Comparison of ENCODE assay signal across 8 mouse cellular contexts in genomic region chr19:43675525-43676400, GRCm38 (mm10). TPM values are rescaled to one million over a fixed set of nuclear protein-coding genes. Genes with fewer than 3 reads are reported as not detected.
A peak's percentile ranks its signal among the peaks of the same experiment; 100 is the strongest.
DNase-seq lines count a peak whose midpoint lies in the region; ATAC-seq and TF ChIP-seq lines count a peak whose summit lies in the region.

No protein-coding gene starts in this region.

- H3K4me2 ChIP-seq in forebrain, embryonic 16.5 days (ENCODE audit: low read length), result peak overlapping the region; percentile 83
- peak overlapping the region; percentile 91 for H3K4me2 ChIP-seq in stomach, postnatal 0 days (replicated peaks; ENCODE audit: low read depth)

- TF ChIP-seq CTCF in stomach, postnatal 0 days (IDR thresholded peaks at IDR 0.05; ENCODE audit: low read depth), result no peak

- H3K27ac ChIP-seq in forebrain, embryonic 16.5 days (ENCODE audit: low read length), result peak overlapping the region; percentile 97
- peak overlapping the region; percentile 99 for H3K27ac ChIP-seq in stomach, postnatal 0 days (replicated peaks)

- no peak for TF ChIP-seq EP300 in stomach, postnatal 0 days (optimal IDR thresholded peaks at IDR 0.05)

- WGBS in forebrain, embryonic 16.5 days, result under 1% methylated on average over 43 of the region's 43 CpGs
- WGBS in stomach, postnatal 0 days, result 1% methylated on average over 43 of the region's 43 CpGs

- H3K9me3 ChIP-seq in forebrain, embryonic 16.5 days (ENCODE audit: control insufficient read depth, low read length), result no peaks in the 10 kb centered on the region
- H3K9me3 ChIP-seq in stomach, postnatal 0 days (ENCODE audit: control insufficient read depth, low read length), result no peaks in the 10 kb centered on the region

- H3K27me3 ChIP-seq in forebrain, embryonic 16.5 days (replicated peaks; ENCODE audit: control insufficient read depth, insufficient read depth, low read length), result no peaks in the 10 kb centered on the region
- no peaks in the 10 kb centered on the region for H3K27me3 ChIP-seq in stomach, postnatal 0 days (ENCODE audit: control insufficient read depth, insufficient read depth, low read length)

- peak; percentile 63 to 87 for DNase-seq in adrenal gland, adult (ENCODE audit: inconsistent age in 2 of 2, low spot score in 1 of 2)
- DNase-seq in adrenal gland, adult 18-20 months (ENCODE audit: low spot score in 2 of 2), result no peak
- peak; percentile 41 to 55 for DNase-seq in spleen, adult 18-20 months
- DNase-seq in spleen, adult 12 weeks (ENCODE audit: low spot score), result no peak
- DNase-seq in left cerebral cortex, postnatal 14 days (ENCODE audit: low spot score in 2 of 2), result peak; percentile 52 to 69
- DNase-seq in stomach, postnatal 0 days (ENCODE audit: low spot score), result no peak

- intact Hi-C loops in left cerebral cortex, postnatal 14 days (cut with DNase I), result no loop called here

- no peak; the same call in 1 of the 2 replicates for ATAC-seq in forebrain, embryonic 16.5 days
- ATAC-seq in megakaryocyte-erythroid progenitor cell, adult 5-6 weeks (replicated peaks; ENCODE audit: low FRiP score, low TSS enrichment, poor library complexity, severe bottlenecking), result peak; percentile 21
- ATAC-seq in stomach, postnatal 0 days (ENCODE audit: low FRiP score, low TSS enrichment), result no peak

- H3K9ac ChIP-seq in forebrain, embryonic 16.5 days (replicated peaks; ENCODE audit: low read depth, low read length), result peak overlapping the region; percentile 70
- peak overlapping the region; percentile 72 for H3K9ac ChIP-seq in stomach, postnatal 0 days (ENCODE audit: low read length)

- no peaks in the 10 kb centered on the region for H3K36me3 ChIP-seq in forebrain, embryonic 16.5 days (ENCODE audit: control insufficient read depth, insufficient read depth)
- no peaks in the 10 kb centered on the region for H3K36me3 ChIP-seq in stomach, postnatal 0 days (ENCODE audit: control insufficient read depth, insufficient read depth, low read length)

- peak overlapping the region; percentile 83 for H3K4me3 ChIP-seq in forebrain, embryonic 16.5 days (replicated peaks; ENCODE audit: low read length)
- H3K4me3 ChIP-seq in stomach, postnatal 0 days (ENCODE audit: low read depth, low read length), result peak overlapping the region; percentile 91

- peaks cover 19% of the 10 kb centered on the region for H3K4me1 ChIP-seq in forebrain, embryonic 16.5 days (replicated peaks; ENCODE audit: control insufficient read depth, insufficient read depth, low read length)
- 0 out of 2 replicates have a peak, but pooled peaks cover 2% of the 10 kb centered on the region for H3K4me1 ChIP-seq in stomach, postnatal 0 days (replicated peaks; ENCODE audit: control insufficient read depth, insufficient read depth)

RNA-seq across cellular contexts. Expression of gene Slc25a28, which starts 1.1 kb away (rescaled TPM):
- 10 to 100 TPM; 57.5 to 78.5 TPM for total RNA-seq in adrenal gland, adult 18-20 months (2021)
- 15.6 and 16.4 TPM in 2 replicates for polyA plus RNA-seq in forebrain, embryonic 16.5 days (2015; fragmentation: Nextera tagmentation; extraction: Ambion mirVana)
- 10 to 100 TPM; 30.2 to 36.4 TPM for total RNA-seq in left cerebral cortex, postnatal 14 days (2021)
- 43.4 and 47.5 TPM in 2 replicates for total RNA-seq in megakaryocyte-erythroid progenitor cell, adult 5-6 weeks (2014; fragmentation: Nextera tagmentation)
- 23.8 and 35.2 TPM in 2 replicates for total RNA-seq in megakaryocyte-erythroid progenitor cell, adult 5-6 weeks (2017)
- polyA plus RNA-seq in stomach, postnatal 0 days (2015; fragmentation: Nextera tagmentation; extraction: Ambion mirVana), result 9.6 and 11.4 TPM in 2 replicates

RNA-seq across cellular contexts. Expression of gene Entpd7, which starts 13.7 kb away (rescaled TPM):
- total RNA-seq in adrenal gland, adult 18-20 months (2021), result 10 to 100 TPM; 13.0 to 20.6 TPM
- 8.9 and 9.6 TPM in 2 replicates for polyA plus RNA-seq in forebrain, embryonic 16.5 days (2015; fragmentation: Nextera tagmentation; extraction: Ambion mirVana)
- total RNA-seq in left cerebral cortex, postnatal 14 days (2021), result 10 to 100 TPM; 24.0 to 25.6 TPM
- 6.2 and 10.0 TPM in 2 replicates for total RNA-seq in megakaryocyte-erythroid progenitor cell, adult 5-6 weeks (2014; fragmentation: Nextera tagmentation)
- 1.4 and 2.3 TPM in 2 replicates for total RNA-seq in megakaryocyte-erythroid progenitor cell, adult 5-6 weeks (2017)
- polyA plus RNA-seq in stomach, postnatal 0 days (2015; fragmentation: Nextera tagmentation; extraction: Ambion mirVana), result 7.4 and 8.1 TPM in 2 replicates

Comparison
In these comparisons a context has a peak if more than half of its experiments do, and no peak if none do; other contexts are left out.
1. DNase-seq: peak in adrenal gland, adult (2 of 2), spleen, adult 18-20 months (2 of 2) and left cerebral cortex, postnatal 14 days (2 of 2); none in adrenal gland, adult 18-20 months (0 of 2), spleen, adult 12 weeks (single experiment) and stomach, postnatal 0 days (single experiment).